20 mouse cellular contexts compared by ENCODE assay signal in genomic region chr14:119963741-119964140, GRCm38 (mm10).
DNase-seq lines count a peak whose midpoint lies in the region; ATAC-seq lines count a peak whose summit lies in the region.
"Had no signal": no experiment of that assay in that cellular context is flagged by ENCODE, and none has a peak within 500 bp of the region (broad histone marks: within the 10 kb centered on the region; RNA-seq: fewer than 3 reads in every experiment).

No protein-coding gene starts in this region.

- H3K4me3 ChIP-seq in hindbrain, embryonic 13.5 days = no peak overlapping the region
- no peak overlapping the region for H3K4me3 ChIP-seq in hindbrain, embryonic 11.5 days (ENCODE audit: low read depth, low read length)
- no peak overlapping the region for H3K4me3 ChIP-seq in neural tube, embryonic 13.5 days
- H3K4me3 ChIP-seq: embryonic facial prominence, embryonic 13.5 days; forebrain, embryonic 12.5 days; heart, adult 2 months; heart, embryonic 13.5 days; hindbrain, embryonic 15.5 days had no signal

- no peaks in the 10 kb centered on the region for H3K36me3 ChIP-seq in hindbrain, embryonic 13.5 days
- H3K36me3 ChIP-seq in hindbrain, embryonic 11.5 days (ENCODE audit: control insufficient read depth, insufficient read depth, low read length) = no peaks in the 10 kb centered on the region
- no peaks in the 10 kb centered on the region for H3K36me3 ChIP-seq in neural tube, embryonic 13.5 days
- H3K36me3 ChIP-seq: embryonic facial prominence, embryonic 13.5 days; forebrain, embryonic 12.5 days; heart, embryonic 13.5 days; hindbrain, embryonic 15.5 days had no signal

- H3K27ac ChIP-seq in hindbrain, embryonic 13.5 days = peak overlapping the region; percentile 63
- H3K27ac ChIP-seq in hindbrain, embryonic 11.5 days (ENCODE audit: low read depth, low read length) = no peak overlapping the region
- H3K27ac ChIP-seq in neural tube, embryonic 13.5 days (replicated peaks) = peak overlapping the region; percentile 64
- H3K27ac ChIP-seq: embryonic facial prominence, embryonic 13.5 days; forebrain, embryonic 12.5 days; heart, adult 2 months; heart, embryonic 13.5 days; hindbrain, embryonic 15.5 days had no signal

- no peak for ATAC-seq in hindbrain, embryonic 13.5 days (ENCODE audit: low FRiP score)
- ATAC-seq in hindbrain, embryonic 11.5 days (ENCODE audit: low FRiP score) = no peak
- ATAC-seq in neural tube, embryonic 13.5 days (ENCODE audit: low read depth) = no peak
- ATAC-seq in monocyte, adult 5-6 weeks (replicated peaks; ENCODE audit: insufficient number of reproducible peaks, low FRiP score, low TSS enrichment, poor library complexity, severe bottlenecking) = no peak
- ATAC-seq in inflammation-experienced regulatory T-cells, adult 6 months = no peak
- ATAC-seq: activated CD4-positive, CD25-positive, alpha-beta regulatory T cell, adult 4 months; forebrain, embryonic 16.5 days had no signal

- H3K9ac ChIP-seq in hindbrain, embryonic 13.5 days = no peak overlapping the region
- H3K9ac ChIP-seq in hindbrain, embryonic 11.5 days (ENCODE audit: low read depth, low read length) = no peak overlapping the region
- no peak overlapping the region for H3K9ac ChIP-seq in neural tube, embryonic 13.5 days
- H3K9ac ChIP-seq: embryonic facial prominence, embryonic 13.5 days; forebrain, embryonic 12.5 days; heart, embryonic 13.5 days; hindbrain, embryonic 15.5 days had no signal

- 0 out of 2 replicates have a peak, but pooled peaks cover 3% of the 10 kb centered on the region for H3K4me1 ChIP-seq in hindbrain, embryonic 13.5 days (replicated peaks)
- no peaks in the 10 kb centered on the region for H3K4me1 ChIP-seq in hindbrain, embryonic 11.5 days (replicated peaks; ENCODE audit: control insufficient read depth, insufficient read depth, low read length)
- peaks cover 9% of the 10 kb centered on the region for H3K4me1 ChIP-seq in neural tube, embryonic 13.5 days (replicated peaks)
- H3K4me1 ChIP-seq: embryonic facial prominence, embryonic 13.5 days; forebrain, embryonic 12.5 days; heart, embryonic 13.5 days; hindbrain, embryonic 15.5 days had no signal

- 70% methylated on average over 3 of the region's 3 CpGs for WGBS in hindbrain, embryonic 13.5 days
- 88% methylated on average over 3 of the region's 3 CpGs for WGBS in hindbrain, embryonic 11.5 days
- 62% methylated on average over 3 of the region's 3 CpGs for WGBS in neural tube, embryonic 13.5 days

- no peaks in the 10 kb centered on the region for H3K27me3 ChIP-seq in hindbrain, embryonic 13.5 days
- no peaks in the 10 kb centered on the region for H3K27me3 ChIP-seq in hindbrain, embryonic 11.5 days (ENCODE audit: control insufficient read depth, insufficient read depth, low read length)
- no peaks in the 10 kb centered on the region for H3K27me3 ChIP-seq in neural tube, embryonic 13.5 days
- H3K27me3 ChIP-seq: CH12.LX; embryonic facial prominence, embryonic 13.5 days; forebrain, embryonic 12.5 days; heart, embryonic 13.5 days; hindbrain, embryonic 15.5 days had no signal

- no peak for DNase-seq in hindbrain, embryonic 11.5 days (ENCODE audit: low spot score)
- DNase-seq in R1 (ENCODE audit: low read depth, low spot score) = peak; percentile 41
- DNase-seq: adrenal gland, postnatal 14 days; cerebellum, adult 11-12 months; cerebellum, adult 9-10 months; cerebellum, postnatal 25 days; gastrocnemius, postnatal 10 days; heart, adult 2 months; heart, postnatal 4 days had no signal

- H3K9me3 ChIP-seq in hindbrain, embryonic 13.5 days = no peaks in the 10 kb centered on the region
- no peaks in the 10 kb centered on the region for H3K9me3 ChIP-seq in hindbrain, embryonic 11.5 days (ENCODE audit: control insufficient read depth, low read length)
- H3K9me3 ChIP-seq in neural tube, embryonic 13.5 days = no peaks in the 10 kb centered on the region
- H3K9me3 ChIP-seq: embryonic facial prominence, embryonic 13.5 days; forebrain, embryonic 12.5 days; heart, embryonic 13.5 days; hindbrain, embryonic 15.5 days had no signal

- H3K4me2 ChIP-seq in hindbrain, embryonic 13.5 days = no peak overlapping the region
- no peak overlapping the region for H3K4me2 ChIP-seq in hindbrain, embryonic 11.5 days (replicated peaks; ENCODE audit: low read depth, low read length)
- no peak overlapping the region for H3K4me2 ChIP-seq in neural tube, embryonic 13.5 days
- H3K4me2 ChIP-seq: embryonic facial prominence, embryonic 13.5 days; forebrain, embryonic 12.5 days; heart, embryonic 13.5 days; hindbrain, embryonic 15.5 days had no signal
